Mouse (Mus musculus) common myeloid progenitor, adult 5-6 weeks (primary cell): ENCODE measurements at regions not wholly inside any gene's neighbourhood (a gene's known extent, or its start where the extent isn't known, plus 50 kb on each side); places are given as distances from the start of the nearest gene placed in this dataset.
A peak's percentile ranks its signal among the peaks of the same experiment; 100 is the strongest.

Experiments
- ATAC-seq: replicated peaks from 2 replicates; pipeline ENCODE4 v1.8.0; 2016; ENCODE audit warnings: low read depth, mild to moderate bottlenecking, moderate TSS enrichment, inconsistent platforms; ENCODE audit not compliant: poor library complexity, severe bottlenecking

- peak; percentile 85 for ATAC-seq
Observed at GRCm38 (mm10) chrX:13224902-13225301, 55.9 kb upstream of the Ddx3x start.

- ATAC-seq: no peak
Observed at GRCm38 (mm10) chrX:13226429-13226828, 54.3 kb upstream of the Ddx3x start.

- ATAC-seq: peak; percentile 14
Observed at GRCm38 (mm10) chrX:13229891-13230614, 50.7 kb upstream of the Ddx3x start.

GRCm38 (mm10) chrX:13230615-13231179 is 50.1 kb upstream of the Ddx3x start:
- peak; percentile 97 for ATAC-seq
